8 mouse cellular contexts compared by ENCODE assay signal in genomic region chr16:45090005-45090404, GRCm38 (mm10). TPM values are rescaled to one million over a fixed set of nuclear protein-coding genes. Genes with fewer than 3 reads are reported as not detected.
DNase-seq lines count a peak whose midpoint lies in the region; ATAC-seq and TF ChIP-seq lines count a peak whose summit lies in the region.

No protein-coding gene starts in this region.

- no peak for TF ChIP-seq POLR2A in myocyte (IDR thresholded peaks at IDR 0.05; ENCODE audit: insufficient read length, low read depth)

- H3K36me3 ChIP-seq in embryonic facial prominence, embryonic 13.5 days, result no peaks in the 10 kb centered on the region
- H3K36me3 ChIP-seq in heart, embryonic 14.5 days (ENCODE audit: control insufficient read depth, insufficient read depth, low read length), result no peaks in the 10 kb centered on the region
- H3K36me3 ChIP-seq in liver, embryonic 12.5 days, result no peaks in the 10 kb centered on the region
- H3K36me3 ChIP-seq in myocyte (ENCODE audit: control insufficient read depth, insufficient read depth), result no peaks in the 10 kb centered on the region
- H3K36me3 ChIP-seq in splenic B cell, adult 2 months (ENCODE audit: control insufficient read depth, insufficient read depth, low read length, poor library complexity, severe bottlenecking), result no peaks in the 10 kb centered on the region

- H3ac ChIP-seq in myocyte (ENCODE audit: control insufficient read depth, insufficient read length), result no peak overlapping the region

- H3K4me1 ChIP-seq in embryonic facial prominence, embryonic 13.5 days, result peaks cover 26% of the 10 kb centered on the region
- H3K4me1 ChIP-seq in heart, embryonic 14.5 days (ENCODE audit: control insufficient read depth in 2 of 2, insufficient read depth in 2 of 2, low read length in 2 of 2), result peaks cover 11 to 13% of the 10 kb centered on the region in 2 experiments
- H3K4me1 ChIP-seq in liver, embryonic 12.5 days, result peaks cover 4% of the 10 kb centered on the region; the same call in 1 of the 2 replicates

- no peak overlapping the region for H3K4me3 ChIP-seq in embryonic facial prominence, embryonic 13.5 days
- H3K4me3 ChIP-seq in heart, embryonic 14.5 days (ENCODE audit: control insufficient read depth in 1 of 2, insufficient read depth in 1 of 2, low read depth in 1 of 2, low read length in 2 of 2), result no peak overlapping the region
- H3K4me3 ChIP-seq in liver, embryonic 12.5 days, result no peak overlapping the region
- H3K4me3 ChIP-seq in myocyte, result no peak overlapping the region

- no peaks in the 10 kb centered on the region for H3K9me3 ChIP-seq in embryonic facial prominence, embryonic 13.5 days
- no peaks in the 10 kb centered on the region for H3K9me3 ChIP-seq in heart, embryonic 14.5 days (ENCODE audit: control insufficient read depth, low read length)
- no peaks in the 10 kb centered on the region for H3K9me3 ChIP-seq in liver, embryonic 12.5 days (replicated peaks)

- no peaks in the 10 kb centered on the region for H3K27me3 ChIP-seq in embryonic facial prominence, embryonic 13.5 days
- no peaks in the 10 kb centered on the region for H3K27me3 ChIP-seq in heart, embryonic 14.5 days (ENCODE audit: control insufficient read depth, insufficient read depth, low read length)
- no peaks in the 10 kb centered on the region for H3K27me3 ChIP-seq in liver, embryonic 12.5 days (replicated peaks)
- no peaks in the 10 kb centered on the region for H3K27me3 ChIP-seq in myocyte (ENCODE audit: control insufficient read depth, insufficient read depth, insufficient read length)
- no peaks in the 10 kb centered on the region for H3K27me3 ChIP-seq in splenic B cell, adult 2 months (ENCODE audit: control insufficient read depth, insufficient read depth, low read length, poor library complexity, severe bottlenecking)

- H3K9ac ChIP-seq in embryonic facial prominence, embryonic 13.5 days, result no peak overlapping the region
- no peak overlapping the region for H3K9ac ChIP-seq in heart, embryonic 14.5 days (ENCODE audit: low read length)
- H3K9ac ChIP-seq in liver, embryonic 12.5 days, result no peak overlapping the region

- ATAC-seq in embryonic facial prominence, embryonic 13.5 days (ENCODE audit: insufficient number of reproducible peaks, insufficient read depth, low FRiP score, low TSS enrichment, low read depth), result peak; percentile 11; the same call in 1 of the 2 replicates
- peak; percentile 48; the same call in 1 of the 2 replicates for ATAC-seq in heart, embryonic 14.5 days (ENCODE audit: insufficient number of reproducible peaks, insufficient read depth, low FRiP score, low read depth)
- ATAC-seq in liver, embryonic 12.5 days, result no peak

- H3K27ac ChIP-seq in embryonic facial prominence, embryonic 13.5 days, result no peak overlapping the region
- H3K27ac ChIP-seq in heart, embryonic 14.5 days (replicated peaks in 1 of 2; ENCODE audit: control insufficient read depth in 1 of 2, insufficient read depth in 1 of 2, low read depth in 2 of 2, low read length in 2 of 2), result no peak overlapping the region
- H3K27ac ChIP-seq in liver, embryonic 12.5 days, result no peak overlapping the region

- H3K79me2 ChIP-seq in myocyte (ENCODE audit: control insufficient read depth, insufficient read depth), result peaks cover 4% of the 10 kb centered on the region

- 8% methylated on average over 10 of the region's 10 CpGs for WGBS in embryonic facial prominence, embryonic 13.5 days
- WGBS in heart, embryonic 14.5 days, result 6% methylated on average over 10 of the region's 10 CpGs
- 6% methylated on average over 10 of the region's 10 CpGs for WGBS in liver, embryonic 12.5 days (ENCODE audit: insufficient replicate concordance)

- H3K4me2 ChIP-seq in embryonic facial prominence, embryonic 13.5 days, result no peak overlapping the region
- peak overlapping the region; percentile 34; the same call in 1 of the 2 replicates for H3K4me2 ChIP-seq in heart, embryonic 14.5 days (ENCODE audit: low read length)
- H3K4me2 ChIP-seq in liver, embryonic 12.5 days, result peak overlapping the region; percentile 45
- H3K4me2 ChIP-seq in myocyte (ENCODE audit: low read depth), result peak overlapping the region; percentile 36

- DNase-seq in A20 (ENCODE audit: low read depth, low spot score), result peak; percentile 73
- peak; percentile 67 for DNase-seq in adrenal gland, postnatal 25 days
- peak; percentile 90 for DNase-seq in kidney, postnatal 10 days
- peak; percentile 81 for DNase-seq in splenic B cell, adult 2 months (ENCODE audit: low read depth, low spot score)

TF ChIP-seq in myocyte, 11 proteins besides CTCF, POLR2A, EP300 and RAD21:
- TF ChIP-seq MYOD1 (IDR thresholded peaks at IDR 0.05; ENCODE audit: control insufficient read depth in 1 of 3, insufficient read length in 2 of 3, low read depth in 2 of 3) (no peak), CEBPB (IDR thresholded peaks at IDR 0.05; ENCODE audit: insufficient read depth, poor library complexity, severe bottlenecking) (no peak), E2F4 (IDR thresholded peaks at IDR 0.05; ENCODE audit: insufficient read depth) (no peak), TCF3 (IDR thresholded peaks at IDR 0.05; ENCODE audit: insufficient read length, low read depth) (no peak), POLR2AphosphoS2 (IDR thresholded peaks at IDR 0.05; ENCODE audit: insufficient read length, low read depth) (no peak), MYOG (IDR thresholded peaks at IDR 0.05; ENCODE audit: control insufficient read depth in 1 of 3, insufficient read depth in 1 of 3, insufficient read length in 2 of 3, low read depth in 2 of 3) (no peak)

RNA-seq across cellular contexts. Expression of gene Ccdc80, which starts 3.2 kb away (rescaled TPM):
- 18.3 and 19.0 TPM in 2 replicates for total RNA-seq in adrenal gland, postnatal 25 days (2021)
- 49.8 and 51.8 TPM in 2 replicates for polyA plus RNA-seq in embryonic facial prominence, embryonic 13.5 days (2015; fragmentation: Nextera tagmentation; extraction: Ambion mirVana)
- polyA plus RNA-seq in heart, embryonic 14.5 days (2014; fragmentation: Nextera tagmentation; extraction: Ambion mirVana), result 88.5 and 96.2 TPM in 2 replicates
- polyA plus RNA-seq in liver, embryonic 12.5 days (2016; fragmentation: Nextera tagmentation; extraction: Ambion mirVana), result 10.9 and 12.2 TPM in 2 replicates
- 21.7 TPM for polyA plus RNA-seq in myocyte (2012; fragmentation: generic; extraction: Trizol)
